Mouse (Mus musculus) heart, embryonic 12.5 days (tissue): ENCODE results near the gene Erc2. TPM values are rescaled to one million over a fixed set of nuclear protein-coding genes. Genes with fewer than 3 reads are reported as not detected.

Experiments used
- ATAC-seq: fragments of 200-750 bp; cut with Nextera tagmentation; 2 replicates; pipeline ENCODE4 v1.8.0; 2017; ENCODE audit warnings: moderate TSS enrichment, moderate library complexity; ENCODE audit not compliant: insufficient number of reproducible peaks, low FRiP score
- H3K27ac ChIP-seq: fragments of 300-500 bp; sonication (generic); 2 replicates; pipeline ENCODE4 v1.5.1; 2016; ENCODE audit warnings: mild to moderate bottlenecking, moderate library complexity; ENCODE audit not compliant: poor library complexity, severe bottlenecking
- H3K27me3 ChIP-seq: fragments of 300-500 bp; sonication (generic); replicated peaks from 2 replicates; pipeline ENCODE4 v1.6.1; 2016; ENCODE audit warnings: mild to moderate bottlenecking, moderate library complexity
- H3K36me3 ChIP-seq: fragments of 300-500 bp; sonication (generic); 2 replicates; pipeline ENCODE4 v1.6.1; 2016; ENCODE audit warnings: mild to moderate bottlenecking, moderate library complexity
- H3K4me1 ChIP-seq: fragments of 300-500 bp; sonication (generic); replicated peaks from 2 replicates; pipeline ENCODE4 v1.6.1; 2016; ENCODE audit warnings: mild to moderate bottlenecking
- H3K4me2 ChIP-seq: fragments of 300-500 bp; sonication (generic); 2 replicates; pipeline ENCODE4 v1.6.1; 2016; ENCODE audit warnings: mild to moderate bottlenecking, moderate library complexity
- H3K4me3 ChIP-seq: fragments of 300-500 bp; sonication (generic); 2 replicates; pipeline ENCODE4 v1.5.1; 2016; ENCODE audit warnings: mild to moderate bottlenecking
- H3K9ac ChIP-seq: fragments of 300-500 bp; sonication (generic); 2 replicates; pipeline ENCODE4 v1.6.1; 2016; ENCODE audit warnings: mild to moderate bottlenecking, moderate library complexity
- H3K9me3 ChIP-seq: fragments of 300-500 bp; sonication (generic); replicated peaks from 2 replicates; pipeline ENCODE4 v1.6.1; 2016; ENCODE audit warnings: mild to moderate bottlenecking, moderate library complexity
- WGBS: fragments of 180-500 bp; shearing (Covaris S2); methylation state at CpG from one replicate; pipeline ENCODE4 v1.1.7; 2016; 5-methylcytosine and 5-hydroxymethylcytosine counted together
- polyA plus RNA-seq: library from polyadenylated mRNA; unstranded; fragments of >200 nt; fragmentation: Nextera tagmentation; extraction: Ambion mirVana; gene quantifications from 2 replicates; pipeline ENCODE4 v1.2.1, GENCODE M21; 2016

Gene Erc2
- polyA plus RNA-seq, 1 experiment from 2014 or later: 3.9 TPM

GRCm38 (mm10) chr14:27623368-27623767 is 1.1 kb downstream of the Erc2 start:
- ATAC-seq: no peak
- Histone ChIP-seq H3K4me3 (peak overlapping the region; percentile 74), H3K9me3 (no peaks in the 10 kb centered on the region), H3K36me3 (no peaks in the 10 kb centered on the region), H3K27me3 (peaks cover 9% of the 10 kb centered on the region; the same call in 1 of the 2 replicates), H3K4me2 (peak overlapping the region; percentile 96), H3K9ac (no peak overlapping the region), H3K4me1 (0 out of 2 replicates have a peak, but pooled peaks cover 2% of the 10 kb centered on the region), H3K27ac (no peak overlapping the region)
- WGBS: 8% methylated on average over 10 of the region's 10 CpGs

GRCm38 (mm10) chr14:27628701-27629100 is 6.5 kb downstream of the Erc2 start:
- Histone ChIP-seq H3K4me2 (no peak overlapping the region), H3K9me3 (no peaks in the 10 kb centered on the region), H3K4me3 (no peak overlapping the region), H3K27ac (no peak overlapping the region), H3K9ac (no peak overlapping the region), H3K36me3 (no peaks in the 10 kb centered on the region), H3K27me3 (peaks cover 6% of the 10 kb centered on the region; the same call in 1 of the 2 replicates), H3K4me1 (no peaks in the 10 kb centered on the region)
- no peak for ATAC-seq
- 51% methylated on average over 10 of the region's 10 CpGs for WGBS

- Histone ChIP-seq H3K9ac (no peak overlapping the region), H3K36me3 (no peaks in the 10 kb centered on the region), H3K27me3 (peaks cover 1% of the 10 kb centered on the region; the same call in 1 of the 2 replicates), H3K4me2 (no peak overlapping the region), H3K9me3 (no peaks in the 10 kb centered on the region), H3K27ac (no peak overlapping the region), H3K4me1 (no peaks in the 10 kb centered on the region), H3K4me3 (no peak overlapping the region)
- no peak for ATAC-seq
- 74% methylated on average over 5 of the region's 5 CpGs for WGBS
These were observed 7.3 kb downstream of the Erc2 start for GRCm38 (mm10) chr14:27629369-27630012.

- no peak overlapping the region for H3K27ac ChIP-seq
- no peak overlapping the region for H3K9ac ChIP-seq
- no peaks in the 10 kb centered on the region for H3K4me1 ChIP-seq
- no peaks in the 10 kb centered on the region for H3K9me3 ChIP-seq
- H3K27me3 ChIP-seq: no peaks in the 10 kb centered on the region
- H3K36me3 ChIP-seq: no peaks in the 10 kb centered on the region
- 73% methylated on average over 9 of the region's 9 CpGs for WGBS
- no peak overlapping the region for H3K4me2 ChIP-seq
- no peak for ATAC-seq
- no peak overlapping the region for H3K4me3 ChIP-seq
These were observed 8.9 kb downstream of the Erc2 start for GRCm38 (mm10) chr14:27630973-27631640.

GRCm38 (mm10) chr14:27634761-27635160 is 12.5 kb downstream of the Erc2 start:
- 0 out of 2 replicates have a peak, but pooled peaks cover 4% of the 10 kb centered on the region for H3K4me1 ChIP-seq
- H3K27ac ChIP-seq: no peak overlapping the region
- H3K36me3 ChIP-seq: no peaks in the 10 kb centered on the region
- H3K27me3 ChIP-seq: no peaks in the 10 kb centered on the region
- no peaks in the 10 kb centered on the region for H3K9me3 ChIP-seq
- H3K4me3 ChIP-seq: no peak overlapping the region
- 72% methylated on average over 6 of the region's 6 CpGs for WGBS
- H3K9ac ChIP-seq: no peak overlapping the region
- no peak overlapping the region for H3K4me2 ChIP-seq
- no peak for ATAC-seq

- Histone ChIP-seq H3K27ac (no peak overlapping the region), H3K4me1 (0 out of 2 replicates have a peak, but pooled peaks cover 4% of the 10 kb centered on the region), H3K36me3 (no peaks in the 10 kb centered on the region), H3K27me3 (no peaks in the 10 kb centered on the region), H3K4me3 (no peak overlapping the region), H3K9ac (no peak overlapping the region), H3K4me2 (no peak overlapping the region), H3K9me3 (no peaks in the 10 kb centered on the region)
- 78% methylated on average over 2 of the region's 2 CpGs for WGBS
- ATAC-seq: no peak
These were observed 14.3 kb downstream of the Erc2 start for GRCm38 (mm10) chr14:27636556-27636955.

GRCm38 (mm10) chr14:27641382-27641781 is 19.2 kb downstream of the Erc2 start:
- ATAC-seq: no peak
- H3K27me3 ChIP-seq: no peaks in the 10 kb centered on the region
- peaks cover 7% of the 10 kb centered on the region; the same call in 1 of the 2 replicates for H3K4me1 ChIP-seq
- H3K27ac ChIP-seq: no peak overlapping the region
- WGBS: 72% methylated on average over 3 of the region's 3 CpGs
- H3K4me3 ChIP-seq: no peak overlapping the region
- no peaks in the 10 kb centered on the region for H3K36me3 ChIP-seq
- H3K9me3 ChIP-seq: no peaks in the 10 kb centered on the region
- no peak overlapping the region for H3K9ac ChIP-seq
- H3K4me2 ChIP-seq: no peak overlapping the region

- no peak for ATAC-seq
- Histone ChIP-seq H3K4me2 (no peak overlapping the region), H3K27ac (no peak overlapping the region), H3K9me3 (no peaks in the 10 kb centered on the region), H3K4me1 (peaks cover 7% of the 10 kb centered on the region; the same call in 1 of the 2 replicates), H3K9ac (no peak overlapping the region), H3K27me3 (no peaks in the 10 kb centered on the region), H3K4me3 (no peak overlapping the region), H3K36me3 (no peaks in the 10 kb centered on the region)
- 41% methylated on average over 2 of the region's 2 CpGs for WGBS
These were observed 20.8 kb downstream of the Erc2 start for GRCm38 (mm10) chr14:27642981-27643380.

GRCm38 (mm10) chr14:27654670-27655069 is 32.4 kb downstream of the Erc2 start:
- Histone ChIP-seq H3K9me3 (no peaks in the 10 kb centered on the region), H3K9ac (no peak overlapping the region), H3K36me3 (no peaks in the 10 kb centered on the region), H3K27ac (no peak overlapping the region), H3K4me1 (peaks cover 6% of the 10 kb centered on the region), H3K4me3 (no peak overlapping the region), H3K27me3 (no peaks in the 10 kb centered on the region), H3K4me2 (peak overlapping the region; percentile 35)
- ATAC-seq: no peak
- 17% methylated on average over 11 of the region's 11 CpGs for WGBS

- WGBS: 66% methylated on average over 3 of the region's 3 CpGs
- no peak overlapping the region for H3K4me2 ChIP-seq
These were observed 36.4 kb downstream of the Erc2 start for GRCm38 (mm10) chr14:27658616-27659015.

GRCm38 (mm10) chr14:27661466-27661865 is 39.2 kb downstream of the Erc2 start:
- Histone ChIP-seq H3K4me1 (peaks cover 7% of the 10 kb centered on the region; the same call in 1 of the 2 replicates), H3K9ac (no peak overlapping the region), H3K4me3 (no peak overlapping the region), H3K36me3 (no peaks in the 10 kb centered on the region), H3K9me3 (no peaks in the 10 kb centered on the region), H3K27me3 (no peaks in the 10 kb centered on the region), H3K27ac (no peak overlapping the region), H3K4me2 (no peak overlapping the region)
- no peak for ATAC-seq
- WGBS: 37% methylated on average over 4 of the region's 4 CpGs

More at GRCm38 (mm10) chr14:27658616-27659015, 36.4 kb downstream of the Erc2 start:
- Histone ChIP-seq H3K9me3 (no peaks in the 10 kb centered on the region), H3K27me3 (no peaks in the 10 kb centered on the region), H3K36me3 (no peaks in the 10 kb centered on the region), H3K27ac (no peak overlapping the region), H3K4me3 (no peak overlapping the region), H3K9ac (no peak overlapping the region), H3K4me1 (peaks cover 12% of the 10 kb centered on the region)
- ATAC-seq: no peak
